Mouse (Mus musculus): ENCODE results near the gene Dgke.

DNA sequence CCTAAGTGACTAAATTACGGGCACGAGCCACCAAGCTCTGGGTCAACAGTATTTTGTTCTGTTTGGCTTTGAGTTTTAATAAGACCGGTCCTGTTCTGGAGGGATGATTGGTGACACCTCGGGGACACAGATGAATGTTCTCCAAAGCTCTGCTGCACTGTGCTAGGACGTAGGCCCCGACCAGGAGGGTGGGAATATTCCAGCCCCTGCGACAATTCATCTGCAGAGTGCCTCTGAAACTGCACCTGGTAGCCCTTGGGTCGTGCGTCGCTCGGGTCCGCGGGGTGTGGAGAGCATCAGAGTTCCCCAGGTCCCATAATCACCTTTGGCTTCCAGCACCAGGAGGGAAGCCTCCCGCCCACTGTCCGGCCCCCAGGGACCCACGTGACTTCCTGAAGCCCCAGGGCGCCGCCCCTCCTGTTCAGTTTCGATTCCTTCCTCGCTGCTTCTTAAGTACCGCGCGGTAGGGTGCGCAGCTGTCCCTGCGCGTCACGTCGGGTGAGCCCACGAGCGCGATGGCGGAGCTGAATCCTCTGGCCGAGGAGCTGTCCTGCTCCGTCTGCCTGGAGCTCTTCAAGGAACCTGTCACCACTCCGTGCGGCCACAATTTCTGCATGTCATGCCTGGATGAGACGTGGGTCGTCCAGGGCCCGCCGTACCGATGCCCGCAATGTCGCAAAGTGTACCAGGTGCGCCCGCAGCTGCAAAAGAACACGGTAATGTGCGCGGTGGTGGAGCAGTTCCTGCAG is 67.5 kb downstream of the Dgke start, which contains the start of gene Trim25:
- TF ChIP-seq CTCF (IDR thresholded peaks at IDR 0.05; ENCODE audit: low read depth) (peak; percentile 60), EP300 (IDR thresholded peaks at IDR 0.05; ENCODE audit: low read depth) (no peak)
